Mouse (Mus musculus): ENCODE data around the gene Mmp14.
A peak's percentile ranks its signal among the peaks of the same experiment; 100 is the strongest.

The Mmp14 gene

DNA sequence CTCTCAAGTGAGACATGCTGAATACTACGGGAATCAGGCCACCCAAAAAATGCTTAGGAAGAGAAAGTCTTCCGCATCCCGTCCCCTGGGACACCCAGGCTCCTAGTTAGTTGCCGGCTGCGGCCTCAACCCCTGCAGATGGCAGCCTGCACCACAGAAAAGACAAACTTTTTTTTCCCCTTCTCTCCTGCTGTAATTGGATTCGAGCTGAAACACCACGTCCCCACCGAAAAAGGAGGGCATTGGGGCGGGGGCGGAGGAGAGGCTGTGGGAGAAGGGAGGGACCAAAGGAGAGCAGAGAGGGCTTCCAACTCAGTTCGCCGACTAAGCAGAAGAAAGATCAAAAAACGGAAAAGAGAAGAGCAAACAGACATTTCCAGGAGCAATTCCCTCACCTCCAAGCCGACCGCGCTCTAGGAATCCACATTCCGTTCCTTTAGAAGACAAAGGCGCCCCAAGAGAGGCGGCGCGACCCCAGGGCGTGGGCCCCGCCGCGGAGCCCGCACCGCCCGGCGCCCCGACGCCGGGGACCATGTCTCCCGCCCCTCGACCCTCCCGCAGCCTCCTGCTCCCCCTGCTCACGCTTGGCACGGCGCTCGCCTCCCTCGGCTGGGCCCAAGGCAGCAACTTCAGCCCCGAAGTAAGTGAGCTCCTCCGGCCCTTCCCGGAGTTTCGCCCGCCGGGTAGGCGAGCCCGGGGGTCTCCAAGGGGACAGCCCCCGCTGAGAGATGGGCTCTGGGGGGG is at the start of gene Mmp14:
Mmp14 (plus strand) TSS at position 279 of the 744 bp plus-strand sequence.
- DNase-seq (ENCODE audit: extremely low read depth, insufficient read length, low spot score) = peak; percentile 83

DNA sequence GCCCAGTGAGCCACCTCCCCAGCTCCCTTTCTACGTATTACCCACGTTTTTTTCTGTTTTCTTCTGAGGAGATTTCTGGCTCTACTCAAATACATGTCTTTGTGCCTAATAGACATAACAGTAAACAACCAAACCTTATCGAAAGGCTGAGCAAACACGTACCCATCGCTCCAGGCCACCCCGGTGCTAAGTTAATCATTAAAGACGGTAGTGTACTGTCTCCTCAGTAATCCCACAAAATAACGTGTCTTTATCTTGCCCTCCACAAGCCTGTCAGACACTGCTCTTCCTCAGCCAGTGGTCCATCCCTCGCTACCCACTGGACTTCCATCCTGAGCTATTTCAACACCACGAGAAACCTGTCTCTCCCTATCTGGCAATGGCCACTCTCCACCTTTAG is 49.6 kb upstream of the Mmp14 start:
- DNase-seq (ENCODE audit: extremely low read depth, insufficient read length, low spot score) = no peak

DNA sequence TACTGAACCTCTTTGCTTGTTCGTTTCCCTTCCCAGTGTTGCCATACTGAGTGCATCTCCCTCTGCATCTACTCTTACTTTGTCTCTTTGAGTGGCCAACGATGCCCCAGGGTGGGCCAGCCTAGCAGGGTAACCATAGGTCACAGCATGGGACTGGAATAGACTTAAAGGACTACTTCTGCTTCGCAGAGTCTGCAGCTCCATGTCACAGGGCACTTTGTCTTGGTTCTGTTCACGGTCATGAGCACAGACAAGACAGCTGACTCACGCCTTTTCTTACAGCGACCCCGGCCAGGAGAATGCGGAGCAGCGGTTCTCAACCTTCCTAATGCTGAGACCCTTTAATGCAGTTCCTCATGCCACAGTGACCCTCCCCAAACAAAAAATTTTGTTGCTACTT is 48.8 kb upstream of the Mmp14 start:
- no peak for DNase-seq (ENCODE audit: extremely low read depth, insufficient read length, low spot score)

GRCm38 (mm10) chr14:54383355-54383771 is 48.0 kb upstream of the Mmp14 start:
- DNase-seq (ENCODE audit: extremely low read depth, insufficient read length, low spot score) = no peak

- DNase-seq (ENCODE audit: extremely low read depth, insufficient read length, low spot score) = no peak
These were observed 47.0 kb upstream of the Mmp14 start for GRCm38 (mm10) chr14:54384396-54384795.

- no peak for DNase-seq (ENCODE audit: extremely low read depth, insufficient read length, low spot score)
These were observed 45.3 kb upstream of the Mmp14 start for GRCm38 (mm10) chr14:54385968-54386618.

DNA sequence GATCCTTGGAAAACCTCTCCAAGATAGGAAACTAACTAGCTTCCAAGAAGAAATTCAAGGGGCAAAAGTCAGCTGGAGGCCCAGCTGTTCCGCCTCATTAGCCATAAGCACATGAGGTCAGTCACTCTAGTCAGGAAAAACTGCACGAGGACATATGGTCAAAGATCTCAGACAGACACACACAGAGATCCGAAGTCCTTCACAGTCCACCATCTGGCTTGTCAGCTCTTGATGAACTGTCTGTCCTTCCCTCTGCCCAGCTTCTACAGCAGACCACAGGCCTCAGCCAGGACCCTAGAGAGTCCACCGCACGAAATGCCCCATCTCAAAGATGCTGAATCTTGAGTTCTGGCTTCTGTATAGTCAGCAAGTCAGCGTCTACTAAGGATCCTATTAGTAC is 43.9 kb upstream of the Mmp14 start:
- no peak for DNase-seq (ENCODE audit: extremely low read depth, insufficient read length, low spot score)

GRCm38 (mm10) chr14:54390843-54391242 is 40.6 kb upstream of the Mmp14 start:
- DNase-seq (ENCODE audit: extremely low read depth, insufficient read length, low spot score) = no peak

GRCm38 (mm10) chr14:54393794-54394193 is 37.6 kb upstream of the Mmp14 start:
- no peak for DNase-seq (ENCODE audit: extremely low read depth, insufficient read length, low spot score)

GRCm38 (mm10) chr14:54394309-54394708 is 37.1 kb upstream of the Mmp14 start:
- no peak for DNase-seq (ENCODE audit: extremely low read depth, insufficient read length, low spot score)

DNA sequence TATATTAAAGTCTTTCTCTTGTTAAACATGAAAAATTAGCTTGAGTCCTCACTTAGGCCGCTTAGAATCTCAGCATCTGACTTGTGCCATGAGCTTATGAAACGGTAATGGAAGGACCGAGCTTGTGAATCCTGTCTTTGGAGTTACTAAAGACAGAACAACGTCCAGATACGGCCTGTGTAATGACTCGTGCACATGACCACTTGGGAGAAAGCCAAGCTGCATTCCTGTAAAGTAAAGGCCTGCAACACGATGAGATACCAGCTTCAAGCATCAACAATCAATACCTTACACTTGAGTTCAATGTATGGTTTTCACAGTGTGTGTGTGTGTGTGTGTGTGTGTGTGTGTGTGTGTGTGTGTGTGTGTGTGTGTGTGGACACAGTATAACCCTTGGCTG is 34.7 kb upstream of the Mmp14 start:
- DNase-seq (ENCODE audit: extremely low read depth, insufficient read length, low spot score) = no peak

DNA sequence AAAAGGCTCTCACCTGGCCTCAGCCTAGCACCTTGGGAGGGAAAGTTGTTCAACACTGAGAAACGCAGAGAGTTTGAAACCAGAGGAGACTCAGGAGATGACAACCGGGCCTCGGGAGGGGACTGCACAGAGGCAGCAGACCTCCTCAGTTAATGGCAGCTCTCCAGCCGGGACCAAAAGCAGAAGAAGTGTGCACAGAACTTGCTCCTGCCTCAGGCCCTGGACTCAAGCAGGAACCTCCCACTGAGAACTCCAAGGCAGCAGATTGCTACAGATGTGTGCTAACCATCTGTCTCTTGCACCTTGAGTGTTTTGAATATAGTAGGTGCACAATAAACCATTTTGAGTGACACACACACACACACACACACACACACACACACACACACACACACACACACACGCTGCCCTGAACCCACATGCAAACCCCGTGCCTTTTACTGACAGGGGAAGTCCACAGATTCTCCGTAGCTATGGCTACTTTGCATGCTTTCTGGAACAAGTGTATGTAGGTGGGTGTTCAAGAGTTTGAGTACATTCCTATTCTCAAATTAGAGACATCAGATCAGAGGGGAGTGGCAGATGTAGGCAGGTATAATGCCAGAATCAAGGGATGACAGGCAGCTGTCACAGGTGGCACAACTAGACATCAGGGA is 33.4 kb upstream of the Mmp14 start:
- no peak for DNase-seq (ENCODE audit: extremely low read depth, insufficient read length, low spot score)

GRCm38 (mm10) chr14:54398528-54398916 is 32.9 kb upstream of the Mmp14 start:
- no peak for DNase-seq (ENCODE audit: extremely low read depth, insufficient read length, low spot score)

DNA sequence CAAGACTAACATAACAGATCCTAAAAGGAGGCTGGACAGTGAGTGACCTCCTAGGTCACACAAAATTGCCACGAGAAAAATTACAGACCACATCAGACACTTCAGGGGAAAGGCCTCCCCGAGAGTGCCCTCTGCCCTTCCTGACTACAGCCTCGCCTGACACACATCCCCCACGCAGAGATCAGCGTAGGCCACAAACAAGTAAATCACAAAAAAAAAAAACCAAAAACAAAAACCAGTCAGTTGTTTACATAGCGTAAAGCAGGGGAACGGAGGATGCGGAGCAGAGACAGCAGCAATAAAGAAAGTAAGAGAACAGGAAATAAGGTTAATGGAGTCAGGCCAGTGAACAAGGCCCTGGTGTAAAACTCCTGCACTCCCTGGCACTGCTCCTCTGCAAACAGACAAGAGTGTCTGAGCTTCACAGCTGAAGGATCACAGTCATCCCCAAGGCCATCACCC is 32.5 kb upstream of the Mmp14 start:
- DNase-seq (ENCODE audit: extremely low read depth, insufficient read length, low spot score) = no peak

- no peak for DNase-seq (ENCODE audit: extremely low read depth, insufficient read length, low spot score)
These were observed 29.7 kb upstream of the Mmp14 start for GRCm38 (mm10) chr14:54401723-54402122.

- no peak for DNase-seq (ENCODE audit: extremely low read depth, insufficient read length, low spot score)
These were observed 22.9 kb upstream of the Mmp14 start for GRCm38 (mm10) chr14:54408336-54409056.

- DNase-seq (ENCODE audit: extremely low read depth, insufficient read length, low spot score) = no peak
These were observed 22.3 kb upstream of the Mmp14 start for GRCm38 (mm10) chr14:54409057-54409645.

DNA sequence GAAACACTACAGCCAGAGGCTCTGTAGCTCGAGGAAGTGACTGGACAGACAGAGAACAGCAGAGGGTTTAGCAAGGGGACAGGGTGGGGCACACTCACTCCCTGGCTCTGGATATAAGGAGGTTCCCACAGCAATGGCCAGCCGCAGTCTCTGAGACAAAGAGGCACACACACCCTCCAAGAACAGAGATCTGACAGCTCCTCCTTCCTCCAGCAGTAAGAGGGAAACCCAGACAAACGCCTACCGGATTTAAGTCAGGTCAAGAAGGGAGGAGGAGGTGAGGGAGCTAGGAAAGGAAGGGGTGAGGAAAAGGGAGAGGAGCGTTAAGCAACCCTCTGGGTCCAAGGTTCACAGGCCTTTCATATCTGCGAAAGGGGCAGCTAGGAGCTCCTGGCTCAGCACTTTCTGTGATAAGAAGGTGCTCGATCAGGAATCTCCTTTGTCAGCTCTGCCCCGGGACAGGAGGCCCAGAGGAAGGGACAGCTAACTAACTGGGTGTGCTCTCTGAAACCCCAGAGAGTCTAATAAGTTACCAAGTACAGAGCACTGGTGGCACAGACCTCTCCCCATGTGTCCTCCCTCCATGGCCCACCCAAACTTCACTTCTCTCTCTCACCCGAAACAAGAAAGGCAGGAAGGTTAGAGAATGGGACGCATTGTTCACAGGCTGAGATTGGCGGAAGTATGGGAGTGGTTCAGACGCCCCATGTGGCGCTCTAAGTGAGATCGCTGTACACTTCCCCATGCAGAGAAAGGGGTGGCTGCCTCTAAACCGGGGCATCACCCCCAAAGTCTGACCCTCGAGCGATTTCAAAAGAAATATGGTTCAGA is 21.2 kb upstream of the Mmp14 start:
- no peak for DNase-seq (ENCODE audit: extremely low read depth, insufficient read length, low spot score)

DNA sequence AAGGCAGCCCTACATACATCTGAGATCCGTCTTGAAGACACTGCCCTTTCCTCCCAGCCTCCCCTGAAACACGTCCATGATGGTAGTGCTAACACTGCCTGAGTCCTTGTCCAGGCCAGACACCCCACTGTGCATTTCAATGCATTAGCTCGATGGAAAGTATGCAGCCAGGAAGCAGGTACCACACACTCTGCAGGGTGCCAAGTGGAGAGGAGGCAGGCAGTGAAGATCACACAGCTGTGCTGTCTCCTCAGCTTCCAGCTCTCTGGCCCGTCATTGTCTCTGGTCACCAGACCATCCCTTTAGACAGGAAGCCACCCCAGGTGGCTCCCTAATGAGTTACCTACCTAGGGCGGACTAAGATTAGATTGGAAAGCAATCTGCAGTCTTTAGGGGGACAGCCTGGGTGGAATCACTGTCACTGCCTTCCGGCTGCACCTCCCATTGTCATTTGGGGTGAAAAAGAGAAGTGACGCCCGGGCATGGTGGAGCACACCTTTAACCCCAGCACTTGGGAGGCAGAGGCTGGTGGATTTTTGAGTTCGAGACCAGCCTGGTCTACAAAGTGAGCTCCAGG is 19.3 kb upstream of the Mmp14 start:
- no peak for DNase-seq (ENCODE audit: extremely low read depth, insufficient read length, low spot score)

All from 3134 (cell line).